Mouse (Mus musculus) bone marrow macrophage, adult 2 months (primary cell): ENCODE measurements around the gene Fosl2.

Source experiments
- CTCF ChIP-seq: IDR thresholded peaks from 2 replicates; pipeline ENCODE4 v1.5.1; 2012; ENCODE audit warnings: low read depth, mild to moderate bottlenecking, low read length, moderate library complexity
- POLR2A ChIP-seq: IDR thresholded peaks from 2 replicates; pipeline ENCODE4 v1.6.1; 2012; ENCODE audit warnings: mild to moderate bottlenecking, low read depth, low read length, borderline replicate concordance

DNA sequence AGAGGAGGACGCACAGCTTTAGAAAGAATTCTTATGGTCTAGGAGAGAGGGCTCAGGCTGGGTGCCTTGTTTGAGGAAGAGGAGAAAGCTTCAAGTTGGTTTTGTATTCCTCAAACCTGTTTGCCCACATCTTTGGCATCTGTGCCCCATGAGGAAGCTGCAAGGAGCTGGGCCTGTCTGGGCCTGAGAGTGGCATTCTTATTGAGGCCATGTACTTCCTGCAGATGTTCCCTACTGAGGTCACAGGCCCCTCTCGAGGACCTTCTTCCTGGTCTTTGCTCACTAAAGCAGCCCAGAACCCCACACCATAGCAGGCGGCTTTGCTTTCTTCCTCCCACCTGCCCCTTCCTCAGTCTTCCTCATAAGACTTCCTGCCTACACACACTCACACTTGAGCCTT lies 63.5 kb downstream of the Fosl2 start:
- TF ChIP-seq CTCF, result no peak
- TF ChIP-seq POLR2A, result no peak
